Mouse (Mus musculus): ENCODE measurements around the gene Ccdc42.

- TF ChIP-seq GATA1 (IDR thresholded peaks at IDR 0.05; ENCODE audit: low read length) (no peak), TAL1 (IDR thresholded peaks at IDR 0.05; ENCODE audit: low read length) (no peak)
These were observed 20.3 kb upstream of the Ccdc42 start for GRCm38 (mm10) chr11:68566447-68567059.

Measured in erythroblast, embryonic 14.5 days (primary cell).